Mouse (Mus musculus): ENCODE results near the gene Fbxo22.

- TF ChIP-seq MYOD1 (IDR thresholded peaks at IDR 0.05; ENCODE audit: control insufficient read depth in 1 of 3, insufficient read length in 2 of 3, low read depth in 2 of 3) (no peak), POLR2A (IDR thresholded peaks at IDR 0.05; ENCODE audit: insufficient read length, low read depth) (no peak), CEBPB (IDR thresholded peaks at IDR 0.05; ENCODE audit: insufficient read depth, poor library complexity, severe bottlenecking) (no peak), MAX (IDR thresholded peaks at IDR 0.05; ENCODE audit: low read depth) (no peak), SRF (IDR thresholded peaks at IDR 0.05; ENCODE audit: control insufficient read depth, insufficient read length, low read depth) (no peak), USF1 (IDR thresholded peaks at IDR 0.05; ENCODE audit: low read depth) (no peak)
These were observed 42.0 kb downstream of the Fbxo22 start for GRCm38 (mm10) chr9:55250595-55251247.

Measured in myocyte (in vitro differentiated cells).